Mouse (Mus musculus): ENCODE data around the gene Scd2.
A peak's percentile ranks its signal among the peaks of the same experiment; 100 is the strongest.
"Not testable (repeated sequence)": the region's sequence is repeated elsewhere in the genome, so short reads cannot be mapped to it uniquely, and the experiment has no call there.

Scd2 gene

DNA sequence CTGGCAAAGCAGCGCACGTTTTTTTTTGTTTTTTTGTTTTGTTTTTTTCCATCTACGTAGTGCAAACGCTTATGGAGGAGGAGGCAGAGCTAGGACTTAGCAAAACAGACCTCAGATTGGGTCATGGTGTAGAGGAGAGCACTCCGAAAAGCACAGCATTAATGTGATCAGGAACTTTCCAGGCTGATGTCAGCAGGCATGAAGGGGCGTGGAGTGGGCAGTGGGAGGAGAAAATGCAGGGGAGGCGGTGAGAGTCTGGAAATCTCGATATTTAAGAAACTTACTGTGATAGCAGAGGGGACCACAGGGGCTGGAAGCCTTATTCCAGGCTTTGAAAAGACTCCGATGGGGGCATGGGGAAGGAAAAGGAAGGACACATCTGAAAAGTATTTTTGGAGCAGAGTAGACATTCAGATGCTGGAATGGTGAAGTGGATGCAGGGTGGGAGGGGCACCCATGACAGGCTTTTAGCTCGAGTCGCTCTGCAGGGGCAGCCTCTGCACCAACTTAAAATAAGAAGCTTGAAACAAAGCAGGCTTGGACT, 21.5 kb downstream of the Scd2 start:
- peak; percentile 57 to 60 for DNase-seq

DNA sequence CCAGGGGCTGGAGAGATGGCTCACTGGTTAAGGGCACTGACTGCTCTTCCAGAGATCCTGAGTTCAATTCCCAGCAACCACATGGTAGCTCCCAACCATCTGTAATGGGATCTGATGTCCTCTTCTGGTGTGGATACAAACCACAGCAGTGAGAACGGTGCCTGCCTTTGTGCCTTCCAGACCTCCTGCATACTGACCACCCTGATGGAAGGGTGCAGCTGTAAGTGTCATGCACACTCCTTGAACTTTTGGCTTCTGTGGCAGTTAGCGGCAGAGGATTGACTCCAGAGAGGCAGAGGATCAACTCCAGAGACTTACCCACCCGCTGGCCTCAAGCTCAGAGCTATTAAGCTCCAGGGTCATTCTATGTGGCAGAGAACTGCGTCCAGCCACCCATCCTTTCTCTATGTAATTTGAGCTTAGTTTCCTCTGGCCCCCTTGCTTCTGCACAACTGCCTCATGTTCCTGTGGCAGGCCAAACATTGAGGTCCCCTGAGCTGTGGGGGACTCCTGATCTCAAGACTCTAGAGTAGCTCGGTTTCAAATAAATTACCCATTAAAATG, 23.4 kb downstream of the Scd2 start:
- DNase-seq = no peak

DNA sequence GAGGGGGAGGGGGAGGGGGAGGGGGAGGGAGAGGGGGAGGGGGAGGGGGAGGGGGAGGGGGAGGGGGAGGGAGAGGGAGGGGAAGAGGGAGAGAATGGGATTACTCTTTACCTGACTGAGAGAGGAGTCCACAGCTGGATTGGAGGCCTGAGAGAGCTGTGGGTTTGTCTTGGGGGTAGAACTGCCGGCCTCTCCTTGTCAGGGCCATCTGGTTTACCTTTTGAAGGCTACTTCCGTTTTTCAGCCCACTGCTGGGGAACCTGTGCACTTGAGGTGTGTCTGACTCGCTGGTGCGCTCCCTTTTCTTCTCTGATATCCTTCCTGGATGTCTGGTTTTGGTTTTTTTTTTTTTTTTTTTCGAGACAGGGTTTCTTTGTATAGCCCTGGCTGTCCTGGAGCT, 23.9 kb downstream of the Scd2 start:
- no peak for DNase-seq

DNA sequence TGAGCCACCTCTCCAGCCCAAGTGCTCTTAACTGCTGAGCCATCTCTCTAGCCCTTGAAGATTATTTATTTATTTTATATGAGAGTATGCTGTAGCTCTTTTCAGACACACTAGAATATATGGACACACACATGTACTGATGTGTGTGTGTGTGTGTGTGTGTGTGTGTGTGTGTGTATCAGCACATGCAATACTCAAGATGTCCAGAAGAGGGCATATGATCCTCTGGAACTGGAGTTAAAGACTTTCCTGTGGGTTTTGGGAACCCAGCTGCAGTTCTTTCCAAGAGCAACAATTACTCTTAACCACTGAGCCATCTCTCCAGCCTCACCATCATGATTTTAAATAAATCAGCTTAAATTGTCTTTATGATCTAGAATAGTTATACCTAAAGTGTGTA, 25.1 kb downstream of the Scd2 start:
- no peak for DNase-seq

DNA sequence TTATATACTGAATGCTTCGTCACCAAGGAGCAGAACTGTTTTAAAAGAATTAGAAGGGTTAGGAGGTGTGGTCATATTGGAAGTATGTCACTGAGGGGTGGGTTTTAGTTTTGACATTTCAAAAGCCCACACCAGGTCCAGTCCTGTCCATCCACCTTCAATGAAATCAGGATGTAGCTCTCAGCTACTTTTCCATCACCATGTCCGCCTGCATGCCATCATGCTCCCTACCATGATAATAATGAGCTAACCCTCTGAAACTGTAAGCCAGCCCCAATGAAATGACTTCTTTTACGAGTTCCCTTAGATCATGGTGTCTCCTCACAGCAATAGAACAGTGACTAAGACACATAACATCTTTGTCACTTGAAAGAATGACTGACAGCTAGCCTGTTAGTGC, 26.8 kb downstream of the Scd2 start:
- no peak for DNase-seq

DNA sequence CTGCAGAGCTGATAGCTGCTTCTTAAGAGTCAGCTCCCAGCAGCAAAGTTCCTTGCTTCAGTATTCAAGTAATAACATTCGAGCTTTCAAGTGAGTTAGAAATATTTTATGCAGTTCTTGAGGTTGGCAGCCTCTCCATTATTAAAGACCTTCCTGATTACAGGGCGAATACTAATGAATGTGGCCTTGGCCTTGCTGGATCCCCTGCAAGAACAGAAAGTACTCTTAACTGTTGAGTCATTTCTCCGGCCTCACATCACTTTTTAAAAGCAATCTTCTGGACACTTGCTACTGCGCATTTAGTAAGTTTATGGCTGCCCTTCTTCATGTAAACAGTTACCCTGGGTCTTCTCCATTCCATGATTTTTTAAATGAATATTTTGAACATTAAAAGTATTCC, 27.7 kb downstream of the Scd2 start:
- DNase-seq = no peak

DNA sequence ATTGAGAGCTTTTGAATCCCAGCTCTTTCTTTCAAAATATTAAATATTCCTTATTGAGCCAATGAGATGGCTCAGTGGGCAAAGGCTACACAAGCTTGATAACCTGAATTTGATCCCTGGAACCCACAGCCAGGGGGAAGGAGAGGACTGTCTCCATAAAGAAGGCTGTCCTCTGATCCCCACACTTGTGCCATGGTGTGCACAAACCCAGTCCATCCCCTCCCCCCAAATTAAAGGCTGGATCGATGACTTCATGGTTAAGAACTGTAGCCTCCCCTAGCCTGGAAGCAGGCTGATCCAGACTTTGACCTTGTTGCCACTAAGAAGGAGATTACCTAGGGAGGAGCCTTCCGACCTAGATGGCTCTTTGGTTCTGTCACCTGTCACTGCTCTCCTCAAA, 28.2 kb downstream of the Scd2 start:
- DNase-seq = no peak

DNA sequence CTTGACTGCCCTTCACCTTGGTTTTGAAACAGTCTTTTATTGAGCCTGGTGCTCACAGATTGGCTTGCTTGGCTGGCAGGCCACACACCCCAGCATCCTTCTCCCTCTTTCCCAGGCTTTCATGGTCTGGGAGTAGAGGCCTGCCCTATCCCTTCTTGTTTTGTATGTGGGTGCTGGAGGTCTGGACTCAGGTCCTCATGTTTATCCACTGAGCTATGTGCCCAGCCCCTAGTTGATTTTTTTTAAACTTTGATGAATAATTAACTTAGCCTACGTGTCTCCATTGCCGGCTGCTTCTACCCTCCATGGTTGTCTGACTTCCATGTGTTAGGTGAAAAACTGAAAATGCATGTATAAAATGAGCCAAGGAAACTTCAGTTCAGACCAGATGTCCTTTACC, 36.1 kb downstream of the Scd2 start:
- DNase-seq = no peak

DNA sequence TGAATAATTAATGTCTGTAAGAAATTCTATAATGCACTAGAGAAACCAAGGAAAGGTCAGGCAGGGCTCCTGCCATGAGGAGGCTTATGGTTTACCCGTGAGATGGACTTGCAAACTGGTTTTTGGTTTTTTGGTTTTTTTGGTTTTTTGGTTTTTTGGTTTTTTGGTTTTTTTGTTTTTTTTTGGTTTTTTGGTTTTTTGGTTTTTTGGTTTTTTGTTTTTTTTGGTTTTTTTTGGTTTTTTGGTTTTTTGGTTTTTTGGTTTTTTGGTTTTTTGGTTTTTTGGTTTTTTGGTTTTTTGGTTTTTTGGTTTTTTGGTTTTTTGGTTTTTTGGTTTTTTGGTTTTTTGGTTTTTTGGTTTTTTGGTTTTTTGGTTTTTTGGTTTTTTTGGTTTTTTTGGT, 37.7 kb downstream of the Scd2 start:
- DNase-seq = not testable (repeated sequence)

DNA sequence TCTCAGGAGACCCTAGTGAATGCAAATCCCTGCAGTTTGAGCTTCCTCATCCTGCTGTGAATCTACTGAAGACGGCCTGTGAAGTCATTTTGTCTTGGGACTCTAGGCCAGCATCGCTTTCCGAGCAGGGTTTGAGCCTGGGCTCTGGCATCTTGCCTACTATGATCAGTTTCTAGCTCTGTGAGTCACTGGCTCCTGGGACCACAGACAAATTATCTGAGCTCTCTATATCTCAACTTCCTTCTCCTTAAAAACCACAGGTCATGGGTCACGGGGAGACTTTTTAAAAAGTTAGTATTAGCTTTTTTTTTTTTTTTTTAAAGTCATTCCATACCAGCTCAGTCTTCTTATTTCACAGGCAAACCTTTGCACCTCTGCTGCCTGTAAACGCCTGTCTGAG, 38.4 kb downstream of the Scd2 start:
- DNase-seq = no peak

DNA sequence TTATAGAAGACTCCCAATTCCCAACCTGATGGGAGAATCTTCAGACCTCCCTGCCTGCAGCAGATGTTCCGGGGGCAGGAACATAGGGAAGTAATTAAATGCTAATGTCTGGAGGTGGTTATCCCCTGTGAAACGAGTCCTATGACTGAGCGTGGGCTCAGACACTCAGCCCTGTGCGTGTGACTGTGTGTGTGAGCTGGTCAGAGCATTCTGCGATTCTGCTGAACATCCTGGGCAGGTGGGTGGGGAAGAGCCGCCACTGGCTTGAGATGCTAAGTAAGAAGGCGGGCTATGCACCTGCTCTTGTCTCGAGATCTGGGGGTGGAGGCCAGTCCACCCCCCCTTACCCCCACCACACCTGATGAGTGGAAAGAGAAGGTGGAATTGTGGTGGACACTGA, 38.9 kb downstream of the Scd2 start:
- DNase-seq = no peak

DNA sequence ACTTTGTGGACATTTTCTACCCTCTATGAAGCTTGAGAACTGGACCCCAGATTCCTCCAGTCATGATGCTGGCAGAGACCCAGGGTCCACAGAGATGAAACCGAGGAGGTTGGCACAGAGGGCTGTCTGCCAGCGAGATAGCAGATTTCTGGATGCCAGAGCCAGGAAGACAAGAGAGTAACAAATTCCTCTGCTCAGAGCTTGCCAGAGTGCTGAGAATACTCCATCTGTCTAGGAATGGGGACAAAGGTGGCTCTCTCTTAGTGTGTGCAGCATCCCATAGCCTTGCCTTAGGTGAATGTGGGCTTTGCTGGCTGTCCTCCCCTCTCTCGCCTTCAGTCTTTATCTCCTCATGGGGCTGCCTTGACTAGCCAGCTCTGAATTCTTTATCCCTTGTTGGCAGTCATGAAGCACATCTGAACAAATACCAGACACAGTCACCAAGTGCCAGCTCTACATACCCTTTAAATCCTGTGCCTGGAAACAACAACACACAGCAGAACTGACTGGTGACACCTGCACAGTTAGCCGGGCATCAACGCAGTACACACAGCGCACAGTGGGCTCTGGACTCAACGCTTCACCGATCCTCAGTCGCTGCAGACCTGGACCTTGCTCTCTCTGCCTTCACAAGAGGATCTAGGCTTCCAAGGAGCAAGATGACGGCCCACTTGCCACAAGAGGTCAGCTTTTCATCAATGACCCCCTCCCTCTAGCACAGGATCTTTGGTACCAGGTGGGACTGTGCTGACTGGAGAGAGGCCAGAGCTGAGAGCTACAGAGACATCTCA, 39.6 kb downstream of the Scd2 start, which contains the start of gene Scd4:
Gene Scd4 (plus strand): TSS at position 260 of the 791 bp plus-strand sequence.
- DNase-seq = no peak

DNA sequence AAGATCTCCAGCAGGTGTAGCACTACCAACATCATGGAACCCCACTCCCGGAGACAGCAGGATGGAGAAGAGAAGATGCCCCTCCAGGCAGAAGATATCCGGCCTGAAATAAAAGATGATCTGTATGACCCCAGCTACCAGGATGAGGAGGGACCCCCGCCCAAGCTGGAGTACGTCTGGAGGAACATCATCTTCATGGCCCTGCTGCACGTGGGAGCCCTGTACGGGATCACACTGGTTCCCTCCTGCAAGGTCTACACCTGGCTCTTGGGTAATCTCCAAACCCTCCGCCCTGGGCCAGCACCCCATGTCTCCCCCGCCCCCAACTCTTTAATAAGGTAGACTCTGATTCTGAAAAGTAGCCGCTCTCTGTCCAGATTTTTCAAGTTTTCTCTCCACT, 40.5 kb downstream of the Scd2 start:
- no peak for DNase-seq

DNA sequence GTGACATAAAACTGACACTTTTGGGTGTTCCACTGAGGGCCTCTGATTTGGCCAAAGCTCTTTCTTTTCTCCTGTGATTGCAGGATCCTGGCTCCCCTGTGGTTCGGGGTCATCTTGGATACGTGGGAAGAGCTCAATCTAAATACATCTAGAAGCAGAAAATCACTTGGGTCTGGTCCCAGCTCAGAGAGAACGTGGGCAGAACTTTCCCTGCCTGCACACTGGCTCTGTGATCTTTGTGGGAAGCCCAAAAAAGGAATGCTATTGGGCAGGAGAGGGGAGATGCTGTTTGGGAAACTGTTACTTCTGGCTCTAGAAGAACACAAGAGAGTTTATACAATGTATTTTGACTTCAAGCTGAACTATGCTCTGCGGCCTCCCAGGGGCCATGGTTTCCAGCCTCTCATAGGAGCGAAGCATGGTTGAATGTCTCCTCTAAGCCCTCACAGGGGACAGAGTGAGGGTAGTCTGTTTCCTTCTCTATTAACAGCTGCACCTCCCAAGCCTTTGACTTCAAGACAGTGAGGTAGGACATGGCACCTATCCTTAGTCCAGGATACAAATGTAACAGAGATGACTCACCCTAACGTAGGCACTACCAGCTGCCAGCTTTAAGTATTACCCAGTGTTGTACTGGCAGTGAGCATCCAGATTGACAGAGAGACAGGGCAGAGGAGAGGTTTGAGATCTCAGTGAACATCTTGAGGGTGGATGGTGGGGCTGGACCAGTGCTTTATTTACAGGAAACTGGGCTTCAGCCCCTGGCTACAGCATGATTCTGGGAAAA, 42.6 kb downstream of the Scd2 start:
- no peak for DNase-seq

DNA sequence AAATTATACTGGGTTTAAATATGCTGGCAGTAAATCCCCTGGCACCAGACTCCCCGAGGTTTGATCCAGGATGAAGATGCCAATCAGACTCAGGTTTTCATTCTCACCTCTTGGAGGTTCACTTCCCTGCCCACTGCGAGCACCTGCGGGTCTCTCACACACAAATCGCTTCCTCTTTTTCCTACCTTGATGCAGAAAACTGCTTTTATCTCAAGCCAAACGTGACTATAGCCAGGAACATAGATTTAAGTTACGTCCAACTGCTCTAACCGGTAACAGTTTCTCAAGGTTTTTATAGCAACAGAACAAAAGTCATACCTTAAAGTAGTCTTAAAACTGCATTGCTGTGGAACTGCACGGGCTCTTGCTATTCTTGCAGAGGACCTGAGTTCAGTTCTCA, 56.2 kb downstream of the Scd2 start:
- no peak for DNase-seq

DNA sequence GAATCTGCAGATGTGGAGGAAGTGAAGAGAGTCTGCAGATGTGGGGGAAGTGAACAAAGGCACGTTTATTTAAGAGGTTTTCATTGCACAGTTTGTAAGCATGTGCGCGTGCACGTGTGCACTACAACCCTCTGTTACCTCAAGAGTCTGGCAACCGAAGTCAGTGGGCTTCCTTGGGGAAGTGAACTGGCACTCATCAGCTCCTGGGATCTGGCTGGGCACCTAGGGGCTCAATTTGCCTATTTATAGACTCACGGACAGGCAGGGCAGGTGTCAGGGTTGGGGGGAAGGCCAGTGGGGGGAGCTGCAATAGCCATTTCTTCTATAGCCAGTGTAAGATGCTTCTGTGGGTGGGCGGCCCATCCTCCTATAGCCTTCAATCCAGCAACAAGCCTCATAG, 58.3 kb downstream of the Scd2 start:
- DNase-seq = no peak
